Mouse (Mus musculus) kidney, embryonic 16.5 days (tissue): Measurements from ENCODE around the gene Klf6. TPM values are rescaled to one million over a fixed set of nuclear protein-coding genes. Genes with fewer than 3 reads are reported as not detected.

Source experiments
- ATAC-seq: fragments of 200-750 bp; cut with Nextera tagmentation; 2 replicates; pipeline ENCODE4 v1.8.0; 2017; ENCODE audit warnings: moderate TSS enrichment; ENCODE audit not compliant: low FRiP score, low TSS enrichment
- H3K27ac ChIP-seq: fragments of 300-500 bp; sonication (generic); 2 replicates; pipeline ENCODE4 v1.5.1; 2014; ENCODE audit warnings: low read length
- H3K27me3 ChIP-seq: fragments of 300-500 bp; sonication (generic); 2 replicates; pipeline ENCODE4 v1.6.1; 2014; ENCODE audit warnings: low read length, control low read depth, mixed read lengths; ENCODE audit not compliant: insufficient read depth
- H3K36me3 ChIP-seq: fragments of 300-500 bp; sonication (generic); 2 replicates; pipeline ENCODE4 v1.6.1; 2014; ENCODE audit warnings: low read length, control low read depth, mixed read lengths; ENCODE audit not compliant: insufficient read depth
- H3K4me1 ChIP-seq: fragments of 300-500 bp; sonication (generic); 2 replicates; pipeline ENCODE4 v1.6.1; 2014; ENCODE audit warnings: low read length, control low read depth, mixed read lengths; ENCODE audit not compliant: insufficient read depth
- H3K4me2 ChIP-seq: fragments of 300-500 bp; sonication (generic); replicated peaks from 2 replicates; pipeline ENCODE4 v1.6.1; 2014; ENCODE audit warnings: low read depth, low read length
- H3K4me3 ChIP-seq: fragments of 300-500 bp; sonication (generic); 2 replicates; pipeline ENCODE4 v1.5.1; 2014; ENCODE audit warnings: mild to moderate bottlenecking, low read length
- H3K9ac ChIP-seq: fragments of 300-500 bp; sonication (generic); replicated peaks from 2 replicates; pipeline ENCODE4 v1.6.1; 2014; ENCODE audit warnings: low read length
- H3K9me3 ChIP-seq: fragments of 300-500 bp; sonication (generic); 2 replicates; pipeline ENCODE4 v1.6.1; 2016; ENCODE audit warnings: low read length, control low read depth
- WGBS: fragments of 180-500 bp; shearing (Covaris S2); extraction: QIAGEN DNeasy Blood & Tissue Kit; methylation state at CpG from one replicate; pipeline ENCODE4 v1.1.7; 2014; 5-methylcytosine and 5-hydroxymethylcytosine counted together
- polyA plus RNA-seq: library from polyadenylated mRNA; unstranded; fragments of >200 nt; fragmentation: Nextera tagmentation; extraction: Ambion mirVana; gene quantifications from 2 replicates; pipeline ENCODE4 v1.2.1, GENCODE M21; 2015

The Klf6 gene
- polyA plus RNA-seq, 1 experiment from 2014 or later: 57.3 TPM

- no peak overlapping the region for H3K27ac ChIP-seq
Observed at GRCm38 (mm10) chr13:5892684-5893447, 31.6 kb downstream of the Klf6 start.

GRCm38 (mm10) chr13:5894910-5895309, 33.6 kb downstream of the Klf6 start:
- Histone ChIP-seq H3K27me3 (no peaks in the 10 kb centered on the region), H3K9me3 (no peaks in the 10 kb centered on the region), H3K27ac (no peak overlapping the region), H3K4me3 (no peak overlapping the region), H3K9ac (no peak overlapping the region), H3K4me2 (no peak overlapping the region), H3K4me1 (peaks cover 3% of the 10 kb centered on the region), H3K36me3 (no peaks in the 10 kb centered on the region)
- ATAC-seq: no peak
- WGBS: 75% methylated on average over 3 of the region's 3 CpGs

More at GRCm38 (mm10) chr13:5892684-5893447, 31.6 kb downstream of the Klf6 start:
- H3K4me3 ChIP-seq: no peak overlapping the region
- no peak overlapping the region for H3K9ac ChIP-seq
- H3K4me2 ChIP-seq: no peak overlapping the region
- H3K9me3 ChIP-seq: no peaks in the 10 kb centered on the region
- WGBS: 87% methylated on average over 9 of the region's 9 CpGs
- no peak for ATAC-seq
- peaks cover 3% of the 10 kb centered on the region for H3K4me1 ChIP-seq
- H3K36me3 ChIP-seq: no peaks in the 10 kb centered on the region
- no peaks in the 10 kb centered on the region for H3K27me3 ChIP-seq

DNA sequence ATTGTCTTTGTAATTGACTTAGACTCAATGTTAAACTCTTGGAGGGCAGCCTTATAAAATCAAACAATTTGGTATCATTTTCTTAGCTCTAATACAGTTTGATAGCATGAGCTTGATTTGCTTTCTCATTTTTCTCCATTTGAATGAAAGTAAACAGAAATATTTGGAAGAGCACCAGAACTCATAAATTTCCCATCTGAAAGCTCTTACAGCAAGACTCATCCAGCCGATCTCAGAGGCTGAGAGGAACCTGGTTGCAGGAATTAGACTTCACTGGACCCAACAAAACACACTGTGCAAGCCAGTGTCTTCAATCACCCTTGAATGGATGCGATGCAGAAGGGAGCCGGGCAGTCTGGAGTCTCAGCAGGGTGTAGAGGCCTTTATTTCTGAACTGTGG, 34.6 kb downstream of the Klf6 start:
- Histone ChIP-seq H3K27ac (no peak overlapping the region), H3K27me3 (no peaks in the 10 kb centered on the region), H3K9ac (no peak overlapping the region), H3K36me3 (no peaks in the 10 kb centered on the region), H3K4me1 (peaks cover 3% of the 10 kb centered on the region), H3K4me3 (no peak overlapping the region), H3K4me2 (no peak overlapping the region), H3K9me3 (no peaks in the 10 kb centered on the region)
- 59% methylated on average over 3 of the region's 3 CpGs for WGBS
- ATAC-seq: no peak

GRCm38 (mm10) chr13:5897176-5897959, 36.1 kb downstream of the Klf6 start:
- Histone ChIP-seq H3K4me1 (peaks cover 3% of the 10 kb centered on the region), H3K4me3 (no peak overlapping the region), H3K4me2 (no peak overlapping the region), H3K9me3 (no peaks in the 10 kb centered on the region), H3K27me3 (no peaks in the 10 kb centered on the region), H3K27ac (no peak overlapping the region), H3K9ac (no peak overlapping the region), H3K36me3 (no peaks in the 10 kb centered on the region)
- ATAC-seq: no peak
- WGBS: 51% methylated on average over 14 of the region's 14 CpGs

DNA sequence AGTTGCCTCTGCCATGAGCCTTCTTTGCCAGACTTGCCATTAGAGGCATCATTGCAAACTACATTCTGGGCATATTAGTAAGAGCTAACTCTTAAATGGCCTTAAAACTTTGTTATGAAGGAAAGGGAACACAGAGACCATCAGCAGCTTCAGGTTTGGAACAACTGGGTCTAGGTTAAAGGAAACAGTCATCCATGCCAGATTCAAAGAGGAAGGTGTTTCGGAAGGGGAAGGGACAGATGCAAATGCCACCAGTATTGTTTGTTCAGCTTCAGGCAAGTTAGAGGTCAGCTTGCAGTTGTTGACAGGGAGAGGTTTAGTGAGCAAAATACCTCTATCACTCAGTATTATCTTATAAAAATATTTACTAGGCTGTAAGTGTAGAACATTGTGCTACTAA, 37.7 kb downstream of the Klf6 start:
- H3K4me1 ChIP-seq: peaks cover 3% of the 10 kb centered on the region
- H3K4me3 ChIP-seq: no peak overlapping the region
- no peak for ATAC-seq
- no peak overlapping the region for H3K4me2 ChIP-seq
- no peaks in the 10 kb centered on the region for H3K9me3 ChIP-seq
- H3K36me3 ChIP-seq: no peaks in the 10 kb centered on the region
- no peaks in the 10 kb centered on the region for H3K27me3 ChIP-seq
- H3K9ac ChIP-seq: no peak overlapping the region
- WGBS: 77% methylated on average over 1 of the region's 1 CpGs
- no peak overlapping the region for H3K27ac ChIP-seq

DNA sequence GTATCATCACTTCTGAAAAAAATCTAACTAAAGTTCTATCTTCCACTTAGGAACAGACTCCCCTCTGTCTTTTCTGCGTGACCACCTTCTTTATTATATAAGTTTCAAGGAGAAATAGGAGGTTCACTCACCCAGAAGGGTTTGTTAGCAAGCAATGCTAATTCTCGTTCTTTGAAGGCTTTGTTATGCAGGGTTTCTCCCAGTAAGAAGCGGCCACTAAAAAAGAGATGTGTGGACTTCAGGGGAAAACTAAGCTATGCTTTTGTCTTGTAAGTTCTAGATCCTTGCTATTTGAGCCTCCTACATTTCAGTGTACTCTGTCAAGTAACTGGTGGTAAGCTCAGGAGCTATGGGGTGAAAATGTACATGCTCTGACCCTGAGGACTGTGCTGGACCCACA, 38.4 kb downstream of the Klf6 start:
- H3K27me3 ChIP-seq: no peaks in the 10 kb centered on the region
- WGBS: 75% methylated on average over 3 of the region's 3 CpGs

GRCm38 (mm10) chr13:5913201-5913600, 51.9 kb downstream of the Klf6 start:
- no peaks in the 10 kb centered on the region for H3K27me3 ChIP-seq

More for the DNA sequence above, 38.4 kb downstream of the Klf6 start:
- ATAC-seq: no peak
- no peaks in the 10 kb centered on the region for H3K9me3 ChIP-seq
- no peak overlapping the region for H3K4me2 ChIP-seq
- no peak overlapping the region for H3K4me3 ChIP-seq
- no peak overlapping the region for H3K27ac ChIP-seq
- H3K36me3 ChIP-seq: no peaks in the 10 kb centered on the region
- peaks cover 3% of the 10 kb centered on the region for H3K4me1 ChIP-seq
- H3K9ac ChIP-seq: no peak overlapping the region

DNA sequence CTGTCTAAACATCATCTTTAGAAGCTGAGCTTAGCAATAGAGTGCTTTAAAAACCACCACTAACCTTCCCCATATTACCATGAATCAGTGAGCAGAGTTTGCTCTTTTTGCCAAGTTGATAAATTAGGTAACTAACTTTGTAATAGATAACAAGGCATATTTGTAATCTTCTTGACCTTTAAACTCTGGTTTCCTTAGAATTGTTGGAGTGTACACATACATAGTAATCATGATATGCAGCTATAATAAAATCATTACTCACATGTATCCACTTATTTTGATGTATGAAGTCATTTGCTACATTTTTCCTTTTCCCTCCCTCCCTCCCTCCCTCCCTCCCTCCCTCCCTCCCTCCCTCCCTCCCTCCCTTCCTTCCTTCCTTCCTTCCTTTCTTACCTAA, 56.1 kb downstream of the Klf6 start:
- Histone ChIP-seq H3K4me3 (no peak overlapping the region), H3K9me3 (no peaks in the 10 kb centered on the region), H3K36me3 (no peaks in the 10 kb centered on the region), H3K27me3 (no peaks in the 10 kb centered on the region), H3K9ac (no peak overlapping the region), H3K4me1 (no peaks in the 10 kb centered on the region), H3K4me2 (no peak overlapping the region), H3K27ac (no peak overlapping the region)
- no peak for ATAC-seq

More at GRCm38 (mm10) chr13:5913201-5913600, 51.9 kb downstream of the Klf6 start:
- Histone ChIP-seq H3K27ac (no peak overlapping the region), H3K4me1 (no peaks in the 10 kb centered on the region), H3K9ac (no peak overlapping the region), H3K9me3 (no peaks in the 10 kb centered on the region), H3K4me3 (no peak overlapping the region), H3K36me3 (no peaks in the 10 kb centered on the region), H3K4me2 (no peak overlapping the region)
- WGBS: 61% methylated on average over 3 of the region's 3 CpGs
- no peak for ATAC-seq

DNA sequence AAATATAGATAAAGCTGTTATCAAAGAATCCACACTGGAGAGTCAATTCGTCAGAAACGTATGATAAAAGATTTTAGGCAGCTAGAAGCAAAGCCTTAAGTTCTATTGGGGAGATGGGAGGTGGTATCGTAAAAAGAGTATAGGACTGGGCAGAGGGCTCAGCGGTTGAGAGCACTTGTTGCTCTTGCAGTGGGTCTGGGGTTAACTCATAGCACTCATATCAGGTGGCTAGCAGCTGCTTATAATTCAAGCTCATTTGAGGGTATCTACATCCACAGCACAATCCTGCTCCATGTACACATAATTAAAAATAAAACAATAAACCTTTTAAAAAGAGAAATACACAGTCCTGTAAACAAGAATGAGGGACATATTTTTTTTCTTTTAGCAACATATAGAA, 58.7 kb downstream of the Klf6 start:
- WGBS: 82% methylated on average over 4 of the region's 4 CpGs
- Histone ChIP-seq H3K4me2 (no peak overlapping the region), H3K4me3 (no peak overlapping the region), H3K9ac (no peak overlapping the region), H3K27ac (no peak overlapping the region), H3K4me1 (no peaks in the 10 kb centered on the region), H3K36me3 (no peaks in the 10 kb centered on the region), H3K27me3 (no peaks in the 10 kb centered on the region), H3K9me3 (no peaks in the 10 kb centered on the region)
- ATAC-seq: no peak
